Mouse (Mus musculus): ENCODE data around the gene Tapt1. TPM values are rescaled to one million over a fixed set of nuclear protein-coding genes. Genes with fewer than 3 reads are reported as not detected.

Gene Tapt1
- polyA plus RNA-seq, 1 experiment, result 18.2 TPM

- Histone ChIP-seq H3K27me3 (ENCODE audit: control insufficient read depth, insufficient read depth, insufficient read length) (no peaks in the 10 kb centered on the region), H3ac (ENCODE audit: control insufficient read depth, insufficient read length) (no peak overlapping the region)
Observed at GRCm38 (mm10) chr5:44207286-44207685, 19.1 kb downstream of the Tapt1 start.

GRCm38 (mm10) chr5:44206651-44207050 is 19.8 kb downstream of the Tapt1 start:
- Histone ChIP-seq H3K4me3 (no peak overlapping the region), H3K4me2 (ENCODE audit: low read depth) (no peak overlapping the region), H3K36me3 (ENCODE audit: control insufficient read depth, insufficient read depth) (no peaks in the 10 kb centered on the region), H3ac (ENCODE audit: control insufficient read depth, insufficient read length) (no peak overlapping the region), H3K79me2 (ENCODE audit: control insufficient read depth, insufficient read depth) (no peaks in the 10 kb centered on the region), H3K27me3 (ENCODE audit: control insufficient read depth, insufficient read depth, insufficient read length) (no peaks in the 10 kb centered on the region)
- TF ChIP-seq SRF (IDR thresholded peaks at IDR 0.05; ENCODE audit: control insufficient read depth, insufficient read length, low read depth) (no peak), REST (IDR thresholded peaks at IDR 0.05; ENCODE audit: insufficient read depth, insufficient read length) (no peak), MYOG (IDR thresholded peaks at IDR 0.05; ENCODE audit: control insufficient read depth in 1 of 3, insufficient read depth in 1 of 3, insufficient read length in 2 of 3, low read depth in 2 of 3) (no peak), POLR2A (IDR thresholded peaks at IDR 0.05; ENCODE audit: insufficient read length, low read depth) (no peak), USF1 (IDR thresholded peaks at IDR 0.05; ENCODE audit: low read depth) (no peak), MAX (IDR thresholded peaks at IDR 0.05; ENCODE audit: low read depth) (no peak), E2F4 (IDR thresholded peaks at IDR 0.05; ENCODE audit: insufficient read depth) (no peak), TCF3 (IDR thresholded peaks at IDR 0.05; ENCODE audit: insufficient read length, low read depth) (no peak), CEBPB (IDR thresholded peaks at IDR 0.05; ENCODE audit: insufficient read depth, poor library complexity, severe bottlenecking) (no peak), MYOD1 (IDR thresholded peaks at IDR 0.05; ENCODE audit: control insufficient read depth in 1 of 3, insufficient read length in 2 of 3, low read depth in 2 of 3) (no peak), POLR2AphosphoS2 (IDR thresholded peaks at IDR 0.05; ENCODE audit: insufficient read length, low read depth) (no peak), TCF12 (IDR thresholded peaks at IDR 0.05; ENCODE audit: insufficient read depth, poor library complexity, severe bottlenecking) (no peak)

More at GRCm38 (mm10) chr5:44207286-44207685, 19.1 kb downstream of the Tapt1 start:
- Histone ChIP-seq H3K4me2 (ENCODE audit: low read depth) (no peak overlapping the region), H3K79me2 (ENCODE audit: control insufficient read depth, insufficient read depth) (no peaks in the 10 kb centered on the region), H3K36me3 (ENCODE audit: control insufficient read depth, insufficient read depth) (no peaks in the 10 kb centered on the region), H3K4me3 (no peak overlapping the region)
- TF ChIP-seq POLR2A (IDR thresholded peaks at IDR 0.05; ENCODE audit: insufficient read length, low read depth) (no peak), USF1 (IDR thresholded peaks at IDR 0.05; ENCODE audit: low read depth) (no peak), CEBPB (IDR thresholded peaks at IDR 0.05; ENCODE audit: insufficient read depth, poor library complexity, severe bottlenecking) (no peak)

GRCm38 (mm10) chr5:44203410-44203809 is 23.0 kb downstream of the Tapt1 start:
- Histone ChIP-seq H3ac (ENCODE audit: control insufficient read depth, insufficient read length) (no peak overlapping the region), H3K4me2 (ENCODE audit: low read depth) (no peak overlapping the region), H3K79me2 (ENCODE audit: control insufficient read depth, insufficient read depth) (no peaks in the 10 kb centered on the region), H3K36me3 (ENCODE audit: control insufficient read depth, insufficient read depth) (no peaks in the 10 kb centered on the region), H3K4me3 (no peak overlapping the region), H3K27me3 (ENCODE audit: control insufficient read depth, insufficient read depth, insufficient read length) (no peaks in the 10 kb centered on the region)
- TF ChIP-seq TCF12 (IDR thresholded peaks at IDR 0.05; ENCODE audit: insufficient read depth, poor library complexity, severe bottlenecking) (no peak), TCF3 (IDR thresholded peaks at IDR 0.05; ENCODE audit: insufficient read length, low read depth) (no peak), CEBPB (IDR thresholded peaks at IDR 0.05; ENCODE audit: insufficient read depth, poor library complexity, severe bottlenecking) (no peak), MYOD1 (IDR thresholded peaks at IDR 0.05; ENCODE audit: control insufficient read depth in 1 of 3, insufficient read length in 2 of 3, low read depth in 2 of 3) (no peak), USF1 (IDR thresholded peaks at IDR 0.05; ENCODE audit: low read depth) (no peak), E2F4 (IDR thresholded peaks at IDR 0.05; ENCODE audit: insufficient read depth) (no peak), SRF (IDR thresholded peaks at IDR 0.05; ENCODE audit: control insufficient read depth, insufficient read length, low read depth) (no peak), POLR2AphosphoS2 (IDR thresholded peaks at IDR 0.05; ENCODE audit: insufficient read length, low read depth) (no peak), MAX (IDR thresholded peaks at IDR 0.05; ENCODE audit: low read depth) (no peak), POLR2A (IDR thresholded peaks at IDR 0.05; ENCODE audit: insufficient read length, low read depth) (no peak), REST (IDR thresholded peaks at IDR 0.05; ENCODE audit: insufficient read depth, insufficient read length) (no peak), MYOG (IDR thresholded peaks at IDR 0.05; ENCODE audit: control insufficient read depth in 1 of 3, insufficient read depth in 1 of 3, insufficient read length in 2 of 3, low read depth in 2 of 3) (no peak)

- Histone ChIP-seq H3ac (ENCODE audit: control insufficient read depth, insufficient read length) (no peak overlapping the region), H3K36me3 (ENCODE audit: control insufficient read depth, insufficient read depth) (no peaks in the 10 kb centered on the region), H3K27me3 (ENCODE audit: control insufficient read depth, insufficient read depth, insufficient read length) (no peaks in the 10 kb centered on the region), H3K4me2 (ENCODE audit: low read depth) (no peak overlapping the region), H3K79me2 (ENCODE audit: control insufficient read depth, insufficient read depth) (no peaks in the 10 kb centered on the region), H3K4me3 (no peak overlapping the region)
- no peak for TF ChIP-seq MYOD1 (IDR thresholded peaks at IDR 0.05; ENCODE audit: control insufficient read depth in 1 of 3, insufficient read length in 2 of 3, low read depth in 2 of 3)
- TF ChIP-seq POLR2A (IDR thresholded peaks at IDR 0.05; ENCODE audit: insufficient read length, low read depth), result no peak
- TF ChIP-seq CEBPB (IDR thresholded peaks at IDR 0.05; ENCODE audit: insufficient read depth, poor library complexity, severe bottlenecking), result no peak
- no peak for TF ChIP-seq REST (IDR thresholded peaks at IDR 0.05; ENCODE audit: insufficient read depth, insufficient read length)
- no peak for TF ChIP-seq MYOG (IDR thresholded peaks at IDR 0.05; ENCODE audit: control insufficient read depth in 1 of 3, insufficient read depth in 1 of 3, insufficient read length in 2 of 3, low read depth in 2 of 3)
- TF ChIP-seq TCF12 (IDR thresholded peaks at IDR 0.05; ENCODE audit: insufficient read depth, poor library complexity, severe bottlenecking), result no peak
- TF ChIP-seq MAX (IDR thresholded peaks at IDR 0.05; ENCODE audit: low read depth), result no peak
- no peak for TF ChIP-seq TCF3 (IDR thresholded peaks at IDR 0.05; ENCODE audit: insufficient read length, low read depth)
- no peak for TF ChIP-seq POLR2AphosphoS2 (IDR thresholded peaks at IDR 0.05; ENCODE audit: insufficient read length, low read depth)
- no peak for TF ChIP-seq USF1 (IDR thresholded peaks at IDR 0.05; ENCODE audit: low read depth)
- no peak for TF ChIP-seq SRF (IDR thresholded peaks at IDR 0.05; ENCODE audit: control insufficient read depth, insufficient read length, low read depth)
Observed at GRCm38 (mm10) chr5:44201665-44202064, 24.8 kb downstream of the Tapt1 start.

GRCm38 (mm10) chr5:44199109-44199508 is 27.3 kb downstream of the Tapt1 start:
- H3ac ChIP-seq (ENCODE audit: control insufficient read depth, insufficient read length), result no peak overlapping the region
- no peaks in the 10 kb centered on the region for H3K27me3 ChIP-seq (ENCODE audit: control insufficient read depth, insufficient read depth, insufficient read length)
- no peaks in the 10 kb centered on the region for H3K79me2 ChIP-seq (ENCODE audit: control insufficient read depth, insufficient read depth)
- no peak overlapping the region for H3K4me3 ChIP-seq
- no peak overlapping the region for H3K4me2 ChIP-seq (ENCODE audit: low read depth)
- H3K36me3 ChIP-seq (ENCODE audit: control insufficient read depth, insufficient read depth), result no peaks in the 10 kb centered on the region
- no peak for TF ChIP-seq USF1 (IDR thresholded peaks at IDR 0.05; ENCODE audit: low read depth)
- no peak for TF ChIP-seq SRF (IDR thresholded peaks at IDR 0.05; ENCODE audit: control insufficient read depth, insufficient read length, low read depth)
- no peak for TF ChIP-seq MAX (IDR thresholded peaks at IDR 0.05; ENCODE audit: low read depth)
- no peak for TF ChIP-seq POLR2A (IDR thresholded peaks at IDR 0.05; ENCODE audit: insufficient read length, low read depth)
- TF ChIP-seq TCF3 (IDR thresholded peaks at IDR 0.05; ENCODE audit: insufficient read length, low read depth), result no peak
- TF ChIP-seq MYOD1 (IDR thresholded peaks at IDR 0.05; ENCODE audit: control insufficient read depth in 1 of 3, insufficient read length in 2 of 3, low read depth in 2 of 3), result no peak
- TF ChIP-seq REST (IDR thresholded peaks at IDR 0.05; ENCODE audit: insufficient read depth, insufficient read length), result no peak

All from myocyte (in vitro differentiated cells).